Mouse (Mus musculus) forebrain, embryonic 11.5 days (tissue): ENCODE results near the gene Lama1. TPM values are rescaled to one million over a fixed set of nuclear protein-coding genes. Genes with fewer than 3 reads are reported as not detected.
A peak's percentile ranks its signal among the peaks of the same experiment; 100 is the strongest.
"Not testable (repeated sequence)": the region's sequence is repeated elsewhere in the genome, so short reads cannot be mapped to it uniquely, and the experiment has no call there.

Experiments
- ATAC-seq: fragments of 200-750 bp; cut with Nextera tagmentation; replicated peaks from 2 replicates; pipeline ENCODE4 v1.8.0; 2017; ENCODE audit warnings: moderate TSS enrichment; ENCODE audit not compliant: low FRiP score
- DNase-seq: peaks from one replicate; pipeline ENCODE4 v3.0.0-alpha.2; 2017; ENCODE audit warnings: low spot score
- H3K27ac ChIP-seq: fragments of 300-500 bp; sonication (generic); 2 replicates; pipeline ENCODE4 v1.5.1; 2014; ENCODE audit warnings: low read depth, low read length
- H3K27me3 ChIP-seq: fragments of 300-500 bp; sonication (generic); 2 replicates; pipeline ENCODE4 v1.6.1; 2014; ENCODE audit warnings: mild to moderate bottlenecking, low read length, mixed read lengths; ENCODE audit not compliant: control insufficient read depth, insufficient read depth
- H3K36me3 ChIP-seq: fragments of 300-500 bp; sonication (generic); 2 replicates; pipeline ENCODE4 v1.6.1; 2014; ENCODE audit warnings: mild to moderate bottlenecking, low read length, moderate library complexity, mixed read lengths; ENCODE audit not compliant: control insufficient read depth, insufficient read depth
- H3K4me1 ChIP-seq: fragments of 300-500 bp; sonication (generic); replicated peaks from 2 replicates; pipeline ENCODE4 v1.6.1; 2014; ENCODE audit warnings: low read length, mixed read lengths; ENCODE audit not compliant: control insufficient read depth, insufficient read depth
- H3K4me2 ChIP-seq: fragments of 300-500 bp; sonication (generic); 2 replicates; pipeline ENCODE4 v1.6.1; 2014; ENCODE audit warnings: low read depth, mild to moderate bottlenecking, low read length, moderate library complexity, mixed read lengths; ENCODE audit not compliant: severe bottlenecking
- H3K4me3 ChIP-seq: fragments of 300-500 bp; sonication (generic); 2 replicates; pipeline ENCODE4 v1.5.1; 2014; ENCODE audit warnings: low read depth, low read length
- H3K9ac ChIP-seq: fragments of 300-500 bp; sonication (generic); 2 replicates; pipeline ENCODE4 v1.6.1; 2014; ENCODE audit warnings: low read length
- H3K9me3 ChIP-seq: fragments of 300-500 bp; sonication (generic); 2 replicates; pipeline ENCODE4 v1.6.1; 2016; ENCODE audit warnings: low read length, mixed read lengths; ENCODE audit not compliant: control insufficient read depth
- WGBS: fragments of 180-500 bp; shearing (Covaris S2); extraction: QIAGEN DNeasy Blood & Tissue Kit; methylation state at CpG from one replicate; pipeline ENCODE4 v1.1.7; 2014; 5-methylcytosine and 5-hydroxymethylcytosine counted together
- polyA plus RNA-seq: library from polyadenylated mRNA; unstranded; fragments of >200 nt; fragmentation: Nextera tagmentation; extraction: Ambion mirVana; gene quantifications from 2 replicates; pipeline ENCODE4 v1.2.1, GENCODE M21; 2014

Gene Lama1
- polyA plus RNA-seq, 1 experiment from 2014 or later = 31.5 TPM

- H3K9me3 ChIP-seq = no peaks in the 10 kb centered on the region; the same call in 1 of the 2 replicates
- WGBS = 97% methylated on average over 3 of the region's 3 CpGs
- H3K4me2 ChIP-seq = no peak overlapping the region
- H3K9ac ChIP-seq = no peak overlapping the region
- no peak for DNase-seq
- no peak overlapping the region for H3K4me3 ChIP-seq
- ATAC-seq = no peak
- H3K27ac ChIP-seq = no peak overlapping the region
- no peaks in the 10 kb centered on the region for H3K27me3 ChIP-seq
- no peaks in the 10 kb centered on the region; the same call in 1 of the 2 replicates for H3K36me3 ChIP-seq
- no peaks in the 10 kb centered on the region for H3K4me1 ChIP-seq
These were observed 130.4 kb downstream of the Lama1 start for GRCm38 (mm10) chr17:67827431-67827830.

GRCm38 (mm10) chr17:67836146-67836895 lies 139.3 kb downstream of the Lama1 start:
- no peak for DNase-seq
- ATAC-seq = no peak
- no peaks in the 10 kb centered on the region for H3K4me1 ChIP-seq
- no peaks in the 10 kb centered on the region for H3K36me3 ChIP-seq
- H3K27me3 ChIP-seq = no peaks in the 10 kb centered on the region
- H3K4me2 ChIP-seq = no peak overlapping the region
- no peak overlapping the region for H3K9ac ChIP-seq
- no peak overlapping the region for H3K4me3 ChIP-seq
- WGBS = 96% methylated on average over 20 of the region's 20 CpGs
- no peak overlapping the region for H3K27ac ChIP-seq
- no peaks in the 10 kb centered on the region for H3K9me3 ChIP-seq

- H3K4me1 ChIP-seq = no peaks in the 10 kb centered on the region
- WGBS = 59% methylated on average over 17 of the region's 17 CpGs
- ATAC-seq = peak; percentile 55
- peak; percentile 86 for DNase-seq
- no peaks in the 10 kb centered on the region for H3K36me3 ChIP-seq
- no peaks in the 10 kb centered on the region for H3K9me3 ChIP-seq
- no peak overlapping the region for H3K27ac ChIP-seq
- H3K4me2 ChIP-seq = no peak overlapping the region
- no peaks in the 10 kb centered on the region for H3K27me3 ChIP-seq
- no peak overlapping the region for H3K4me3 ChIP-seq
- no peak overlapping the region; the same call in 1 of the 2 replicates for H3K9ac ChIP-seq
These were observed 140.5 kb downstream of the Lama1 start for GRCm38 (mm10) chr17:67837351-67838090.

- Histone ChIP-seq H3K4me3 (no peak overlapping the region), H3K9me3 (no peaks in the 10 kb centered on the region), H3K27ac (no peak overlapping the region), H3K4me1 (no peaks in the 10 kb centered on the region), H3K27me3 (no peaks in the 10 kb centered on the region), H3K9ac (no peak overlapping the region), H3K4me2 (no peak overlapping the region), H3K36me3 (no peaks in the 10 kb centered on the region)
- ATAC-seq = no peak
- 89% methylated on average over 13 of the region's 13 CpGs for WGBS
- DNase-seq = no peak
These were observed 141.9 kb downstream of the Lama1 start for GRCm38 (mm10) chr17:67838948-67839347.

- not testable (repeated sequence) for DNase-seq, ATAC-seq, H3K4me2 ChIP-seq, H3K4me3 ChIP-seq, H3K4me1 ChIP-seq, H3K36me3 ChIP-seq, H3K9ac ChIP-seq, H3K9me3 ChIP-seq, H3K27me3 ChIP-seq, H3K27ac ChIP-seq
- WGBS = 97% methylated on average over 2 of the region's 2 CpGs
These were observed 144.4 kb downstream of the Lama1 start for GRCm38 (mm10) chr17:67841494-67841893.

GRCm38 (mm10) chr17:67861080-67861630 lies 164.1 kb downstream of the Lama1 start:
- Histone ChIP-seq H3K36me3 (no peaks in the 10 kb centered on the region), H3K27ac (no peak overlapping the region), H3K9ac (no peak overlapping the region), H3K9me3 (no peaks in the 10 kb centered on the region), H3K4me2 (no peak overlapping the region), H3K4me3 (no peak overlapping the region), H3K27me3 (no peaks in the 10 kb centered on the region), H3K4me1 (no peaks in the 10 kb centered on the region)
- ATAC-seq (0 out of 2 replicates have a peak, but pooled peaks have one; percentile 32), DNase-seq (no peak)
- 91% methylated on average over 10 of the region's 10 CpGs for WGBS

- Histone ChIP-seq H3K36me3 (no peaks in the 10 kb centered on the region), H3K27me3 (no peaks in the 10 kb centered on the region), H3K4me3 (no peak overlapping the region), H3K4me2 (no peak overlapping the region), H3K4me1 (no peaks in the 10 kb centered on the region; the same call in 1 of the 2 replicates), H3K27ac (no peak overlapping the region), H3K9me3 (no peaks in the 10 kb centered on the region), H3K9ac (no peak overlapping the region)
- 81% methylated on average over 16 of the region's 16 CpGs for WGBS
- ATAC-seq = peak; percentile 72
- DNase-seq = peak; percentile 80
These were observed 164.9 kb downstream of the Lama1 start for GRCm38 (mm10) chr17:67861744-67862535.

GRCm38 (mm10) chr17:67864363-67864762 lies 167.3 kb downstream of the Lama1 start:
- H3K4me3 ChIP-seq = no peak overlapping the region
- H3K9me3 ChIP-seq = no peaks in the 10 kb centered on the region
- ATAC-seq (no peak), DNase-seq (no peak)
- H3K9ac ChIP-seq = no peak overlapping the region
- no peaks in the 10 kb centered on the region; the same call in 1 of the 2 replicates for H3K4me1 ChIP-seq
- no peaks in the 10 kb centered on the region for H3K27me3 ChIP-seq
- 93% methylated on average over 10 of the region's 10 CpGs for WGBS
- no peak overlapping the region for H3K27ac ChIP-seq
- no peak overlapping the region for H3K4me2 ChIP-seq
- no peaks in the 10 kb centered on the region for H3K36me3 ChIP-seq
